Mouse (Mus musculus) NIH3T3 (cell line): ENCODE measurements around the gene Tob2.

Source experiments
- DNase-seq: peaks from one replicate; pipeline ENCODE4 v3.0.0-alpha.2; 2012; ENCODE audit warnings: low read depth

Tob2 gene

GRCm38 (mm10) chr15:81810671-81811598 lies 47.7 kb downstream of the Tob2 start:
- DNase-seq, result peak; percentile 98

- peak; percentile 95 for DNase-seq
These were observed 48.4 kb downstream of the Tob2 start for GRCm38 (mm10) chr15:81810150-81810549.

- DNase-seq, result peak; percentile 48
These were observed 49.0 kb downstream of the Tob2 start for GRCm38 (mm10) chr15:81809550-81809949.

GRCm38 (mm10) chr15:81808799-81809198 lies 49.8 kb downstream of the Tob2 start:
- no peak for DNase-seq

- DNase-seq, result peak; percentile 70
These were observed 51.8 kb downstream of the Tob2 start for GRCm38 (mm10) chr15:81806621-81807404.

- DNase-seq, result peak; percentile 52
These were observed 53.0 kb downstream of the Tob2 start for GRCm38 (mm10) chr15:81805624-81806023.

GRCm38 (mm10) chr15:81804883-81805282 lies 53.7 kb downstream of the Tob2 start:
- DNase-seq, result no peak

GRCm38 (mm10) chr15:81804172-81804571 lies 54.4 kb downstream of the Tob2 start:
- DNase-seq, result no peak

- DNase-seq, result no peak
These were observed 55.1 kb downstream of the Tob2 start for GRCm38 (mm10) chr15:81803425-81803951.

GRCm38 (mm10) chr15:81802941-81803351 lies 55.6 kb downstream of the Tob2 start:
- peak; percentile 46 for DNase-seq

GRCm38 (mm10) chr15:81802001-81802890 lies 56.4 kb downstream of the Tob2 start, which contains the start of gene Tef:
Tef (plus strand) TSS chr15:81802421.
- DNase-seq, result peak; percentile 100

- no peak for DNase-seq
These were observed 58.2 kb downstream of the Tob2 start for GRCm38 (mm10) chr15:81800391-81800790.

- DNase-seq, result no peak
These were observed 60.2 kb downstream of the Tob2 start for GRCm38 (mm10) chr15:81798421-81798820.
